Mouse (Mus musculus) left cerebral cortex, adult 9 months (tissue): ENCODE results near the gene Irgc1.
A peak's percentile ranks its signal among the peaks of the same experiment; 100 is the strongest.
"Not testable (repeated sequence)": the region's sequence is repeated elsewhere in the genome, so short reads cannot be mapped to it uniquely, and the experiment has no call there.

Source experiments
- DNase-seq, 2 experiments: peaks; one replicate each; pipeline ENCODE4 v3.0.0; 2022; ENCODE audit warnings: low spot score in 2 of 2

The Irgc1 gene

GRCm38 (mm10) chr7:24451855-24452311, at the start of gene Irgc1:
TSS of gene Irgc1 (minus strand) at chr7:24452297.
- DNase-seq, result no peak

GRCm38 (mm10) chr7:24501492-24501891, 49.4 kb upstream of the Irgc1 start:
- no peak for DNase-seq

GRCm38 (mm10) chr7:24500929-24501328, 48.8 kb upstream of the Irgc1 start:
- no peak for DNase-seq

GRCm38 (mm10) chr7:24499856-24500577, 47.9 kb upstream of the Irgc1 start:
- DNase-seq, result no peak

GRCm38 (mm10) chr7:24488303-24488702, 36.2 kb upstream of the Irgc1 start:
- DNase-seq, result no peak

- DNase-seq, result no peak
Observed at GRCm38 (mm10) chr7:24487403-24487802, 35.3 kb upstream of the Irgc1 start.

- peak in 1 of 2 experiments; percentile 31 for DNase-seq
Observed at GRCm38 (mm10) chr7:24486654-24487130, 34.6 kb upstream of the Irgc1 start.

GRCm38 (mm10) chr7:24485481-24485880, 33.4 kb upstream of the Irgc1 start:
- peak in 1 of 2 experiments; percentile 38 for DNase-seq

GRCm38 (mm10) chr7:24483291-24483690, 31.2 kb upstream of the Irgc1 start:
- DNase-seq, result not testable (repeated sequence)

- peak in 1 of 2 experiments; percentile 14 for DNase-seq
Observed at GRCm38 (mm10) chr7:24482208-24483020, 30.3 kb upstream of the Irgc1 start.

- peak; percentile 76 to 90 for DNase-seq
Observed at GRCm38 (mm10) chr7:24481474-24482207, 29.5 kb upstream of the Irgc1 start, which contains the start of gene Cadm4. TSS of gene Cadm4 (plus strand) at chr7:24482023.

GRCm38 (mm10) chr7:24480986-24481473, 28.9 kb upstream of the Irgc1 start:
- DNase-seq, result no peak

GRCm38 (mm10) chr7:24480121-24480941, 28.2 kb upstream of the Irgc1 start:
- DNase-seq, result peak in 1 of 2 experiments; percentile 56

- DNase-seq, result no peak
Observed at GRCm38 (mm10) chr7:24479685-24480084, 27.6 kb upstream of the Irgc1 start.

- no peak for DNase-seq
Observed at GRCm38 (mm10) chr7:24478911-24479310, 26.8 kb upstream of the Irgc1 start.

- peak in 1 of 2 experiments; percentile 60 for DNase-seq
Observed at GRCm38 (mm10) chr7:24476856-24477255, 24.8 kb upstream of the Irgc1 start.

GRCm38 (mm10) chr7:24476338-24476737, 24.2 kb upstream of the Irgc1 start:
- no peak for DNase-seq

- DNase-seq, result peak in 1 of 2 experiments; percentile 31
Observed at GRCm38 (mm10) chr7:24474811-24475506, 22.9 kb upstream of the Irgc1 start.

GRCm38 (mm10) chr7:24473913-24474529, 21.9 kb upstream of the Irgc1 start:
- peak in 1 of 2 experiments; percentile 74 for DNase-seq

- DNase-seq, result peak in 1 of 2 experiments; percentile 26
Observed at GRCm38 (mm10) chr7:24472937-24473336, 20.8 kb upstream of the Irgc1 start.
